Mouse (Mus musculus) heart, postnatal 25 days (tissue): ENCODE results near the gene Lmo1. TPM values are rescaled to one million over a fixed set of nuclear protein-coding genes. Genes with fewer than 3 reads are reported as not detected.
A peak's percentile ranks its signal among the peaks of the same experiment; 100 is the strongest.

Experiments used
- DNase-seq: peaks from one replicate; pipeline ENCODE4 v3.0.0; 2022; ENCODE audit warnings: low spot score
- intact Hi-C: fragments of 180-260 bp; cut with DNase I; formaldehyde crosslinking; loops from one replicate; pipeline ENCODE4 v1.15.1; 2025
- total RNA-seq, 2 experiments: library from RNA; stranded (reverse); gene quantifications; 2 replicates each; pipeline ENCODE4 v1.2.3; 2021

Gene Lmo1
- total RNA-seq, 2 experiments from 2014 or later: 2.4 to 2.6 TPM

DNA sequence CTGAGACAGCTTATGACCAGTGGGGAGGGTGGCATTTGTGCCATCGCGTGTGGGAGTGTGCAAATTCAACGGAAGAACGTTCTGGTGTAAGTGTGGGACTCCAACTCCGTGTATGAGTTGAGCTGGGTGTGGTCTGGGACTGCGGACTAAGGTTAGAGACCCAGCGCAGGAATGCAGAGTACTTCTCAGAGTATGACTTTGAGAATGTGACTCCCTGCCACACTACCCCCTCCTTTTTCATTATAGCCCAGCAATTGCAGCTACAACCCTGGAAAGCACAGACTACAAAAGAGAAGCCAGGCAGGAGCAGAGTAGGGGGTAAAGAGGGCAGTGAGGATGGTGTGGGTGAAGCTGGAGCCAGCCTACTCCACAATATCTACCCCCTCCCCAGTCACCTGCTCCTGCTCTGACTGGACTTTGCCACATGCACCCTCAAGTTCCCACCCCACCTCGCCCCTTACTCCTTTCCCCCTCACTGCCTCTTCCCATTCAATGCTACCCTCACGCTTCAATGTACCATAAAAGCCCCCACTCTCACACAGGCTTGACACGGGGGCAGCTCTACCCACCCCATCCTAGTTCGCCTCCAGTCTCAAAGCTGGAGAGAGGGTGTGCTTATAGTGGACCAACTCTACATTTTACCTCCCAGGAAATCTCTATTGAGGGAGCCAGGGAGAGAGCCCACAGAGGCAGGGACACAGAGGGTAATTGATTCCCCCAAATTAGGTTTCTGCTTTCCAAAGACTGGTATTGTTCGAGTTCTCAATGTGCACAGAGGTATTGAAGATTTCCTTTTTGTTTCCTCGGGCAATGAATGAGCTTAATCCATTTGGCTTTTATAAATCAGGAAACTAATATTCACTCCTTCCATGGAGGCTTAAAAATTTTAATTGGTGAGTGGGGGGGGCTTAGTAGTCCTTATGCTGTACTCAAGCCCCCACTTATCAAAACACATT, 941 bp upstream of the Lmo1 start:
- intact Hi-C loops: no loop called here
- DNase-seq: no peak

DNA sequence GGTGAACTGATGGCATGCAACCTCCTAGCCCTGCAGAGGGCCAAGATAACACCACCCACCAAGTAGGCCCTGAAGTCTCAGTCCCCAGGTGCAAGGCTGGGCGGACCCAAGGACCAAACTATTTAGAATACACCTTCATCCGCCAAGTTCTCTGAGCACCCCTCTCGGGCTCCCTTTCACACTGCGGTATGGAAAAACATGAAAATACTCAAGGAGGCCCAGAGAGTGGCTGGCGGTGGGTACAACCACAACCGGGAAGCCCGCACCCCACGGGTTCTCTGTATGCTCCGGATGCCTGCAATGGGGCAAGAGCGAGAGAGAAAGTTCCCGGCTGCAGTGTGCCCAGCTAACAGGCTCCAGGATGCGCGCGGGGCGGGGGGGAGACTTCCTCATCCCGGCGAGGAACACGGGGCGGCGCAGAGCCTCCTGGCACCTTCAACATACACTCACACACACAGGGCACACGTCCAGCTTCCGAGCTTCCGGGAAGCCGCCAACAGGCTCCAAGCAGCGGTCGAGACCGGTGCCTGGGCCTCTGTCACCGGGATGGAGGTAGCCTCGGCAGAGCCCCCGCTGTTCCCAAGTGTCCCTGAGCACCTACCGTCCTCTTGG, 564 bp downstream of the Lmo1 start:
- intact Hi-C loops: loop anchor here (5.0 kb wide), 2 partner anchors 43 to 77 kb away; no protein-coding TSS in a partner anchor
- peak; percentile 20 for DNase-seq

DNA sequence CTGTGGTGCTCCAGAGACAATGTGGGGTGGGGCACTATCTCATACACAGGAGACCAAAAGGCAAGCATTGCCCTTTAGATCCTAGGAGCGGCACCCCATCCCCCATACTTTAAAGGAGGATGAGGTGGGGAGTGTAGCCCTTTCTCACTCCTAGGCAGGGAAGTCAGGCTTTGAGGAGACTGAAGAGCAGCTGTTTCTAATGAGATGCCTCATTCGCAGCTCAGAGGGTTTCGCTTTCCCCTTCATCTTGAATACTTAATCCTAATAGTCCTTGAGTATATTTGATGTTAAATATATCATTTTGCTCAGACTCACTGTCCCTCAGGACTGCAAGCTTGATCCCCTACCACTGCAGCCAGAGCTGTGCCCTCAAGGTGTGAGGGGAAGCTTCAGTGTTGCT, 3.1 kb downstream of the Lmo1 start:
- no peak for DNase-seq
- intact Hi-C loops: loop anchor here (5.0 kb wide), 2 partner anchors 45 to 75 kb away; no protein-coding TSS in a partner anchor

DNA sequence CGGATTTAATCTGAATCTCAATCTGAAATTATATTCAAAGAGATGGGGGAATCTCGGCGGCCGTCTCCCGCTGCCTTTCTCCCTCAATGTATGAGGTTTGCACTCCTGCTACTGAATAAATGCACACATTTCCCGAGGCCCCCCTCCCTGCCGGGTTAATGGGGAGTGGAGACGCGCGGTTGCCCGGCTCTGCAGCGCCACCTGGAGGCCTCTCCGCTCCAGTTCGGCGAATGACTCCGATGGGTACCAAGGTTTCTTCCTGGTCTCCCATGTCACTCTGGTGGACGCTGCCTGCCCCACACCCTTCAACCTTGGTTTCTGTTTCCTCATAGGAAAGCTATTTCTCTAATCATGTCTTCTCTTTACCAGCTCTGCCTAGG, 4.6 kb downstream of the Lmo1 start:
- intact Hi-C loops: loop anchor here (1.0 to 5.0 kb wide), 3 partner anchors 30 to 73 kb away; no protein-coding TSS in a partner anchor
- peak; percentile 54 for DNase-seq

DNA sequence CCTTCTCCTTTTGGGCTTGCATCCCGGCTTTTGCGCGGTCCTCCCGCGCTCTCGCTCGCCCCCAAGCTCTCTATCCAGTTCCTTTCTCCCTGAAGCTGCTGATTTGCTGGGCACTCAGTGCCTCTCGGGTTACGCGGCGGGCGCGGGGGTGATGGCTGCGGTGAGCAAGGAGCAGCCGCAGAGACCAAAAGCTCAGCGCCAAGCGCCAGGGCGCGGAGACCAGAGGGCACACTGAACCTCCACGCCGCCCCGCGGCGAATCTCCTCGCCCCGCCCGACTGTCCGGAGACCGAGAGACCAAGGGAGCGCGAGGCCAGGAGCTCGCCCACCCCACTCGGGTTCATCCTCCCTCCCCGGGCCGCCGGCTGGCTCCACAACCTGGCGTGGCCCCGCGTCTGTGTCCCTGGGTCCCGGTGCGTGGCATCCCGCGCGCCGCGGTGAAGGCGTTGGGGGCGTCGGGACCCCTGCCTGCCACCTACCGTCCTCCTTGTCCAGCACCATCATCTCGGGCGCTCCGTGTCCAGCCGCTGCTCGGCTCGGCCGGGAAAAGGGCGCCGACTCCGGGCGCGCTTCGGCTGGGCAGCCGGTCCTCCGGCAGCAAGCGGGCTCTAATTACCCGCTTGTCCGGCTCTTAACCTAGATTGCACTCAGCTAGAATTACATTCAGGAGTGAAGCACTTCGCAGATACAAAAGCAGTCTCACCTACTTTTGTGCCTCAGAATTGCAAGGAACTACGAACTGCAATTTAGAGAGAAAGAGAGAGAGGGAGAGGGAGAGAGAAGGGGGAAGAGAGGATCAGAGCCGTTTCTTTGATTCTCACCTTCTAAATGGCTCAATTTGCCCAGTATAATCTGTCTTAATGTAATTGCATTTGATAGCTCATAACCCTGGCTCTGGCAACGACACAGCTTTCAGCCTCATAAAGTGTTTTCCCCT, 5.2 kb downstream of the Lmo1 start:
- no peak for DNase-seq
- intact Hi-C loops: loop anchor here (1.0 to 5.0 kb wide), 3 partner anchors 29 to 72 kb away; no protein-coding TSS in a partner anchor

DNA sequence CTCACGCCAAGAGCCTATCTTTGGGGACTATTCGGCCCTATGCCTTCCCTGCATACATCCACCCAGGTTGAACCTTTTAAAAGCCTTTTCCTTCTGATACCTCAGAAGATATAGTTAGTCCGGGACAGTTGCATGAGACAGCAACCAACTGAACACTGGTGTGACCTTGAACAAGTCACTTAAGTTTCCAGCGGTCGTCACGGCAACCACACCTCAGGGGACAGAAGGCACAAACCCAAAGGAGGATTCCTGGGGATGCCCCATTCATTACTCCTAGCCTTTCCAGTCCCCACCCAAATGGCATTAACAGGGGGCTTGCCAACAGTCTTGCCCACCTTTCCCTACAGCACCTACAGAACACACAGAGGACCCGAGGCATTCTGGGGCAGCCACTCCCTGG, 6.3 kb downstream of the Lmo1 start:
- intact Hi-C loops: no loop called here
- no peak for DNase-seq

DNA sequence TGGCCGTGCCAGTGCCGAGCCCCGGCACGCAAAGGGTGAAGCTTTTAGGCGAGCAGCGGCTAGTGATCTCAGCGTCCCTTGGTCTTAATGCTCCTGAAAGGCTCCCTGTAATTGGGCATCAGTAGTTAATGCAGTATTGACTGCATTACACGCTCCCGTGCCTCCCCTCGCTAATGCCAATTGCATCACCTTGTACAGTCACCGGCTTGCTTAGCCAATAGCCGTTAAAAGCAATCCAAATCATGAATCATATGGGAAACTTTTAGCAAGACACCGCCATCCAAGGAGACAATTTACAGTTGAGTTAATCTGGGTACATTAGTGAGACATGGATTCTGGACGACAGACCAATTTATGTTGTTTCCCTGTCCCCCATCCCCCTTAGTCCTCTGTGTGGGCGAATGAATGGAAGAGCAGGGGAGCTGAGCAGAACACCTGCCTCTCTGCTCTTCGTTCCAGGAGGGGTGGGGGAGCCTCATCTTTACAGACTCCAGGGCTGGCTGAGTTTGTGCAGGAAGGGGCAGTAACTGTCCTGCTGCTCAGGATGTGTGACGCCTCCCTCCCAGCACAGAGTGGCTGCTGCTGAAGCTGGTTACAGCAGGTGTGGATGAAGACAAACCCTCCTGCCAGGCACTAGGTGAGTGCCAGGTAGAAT, 8.9 kb downstream of the Lmo1 start:
- DNase-seq: no peak
- intact Hi-C loops: no loop called here

DNA sequence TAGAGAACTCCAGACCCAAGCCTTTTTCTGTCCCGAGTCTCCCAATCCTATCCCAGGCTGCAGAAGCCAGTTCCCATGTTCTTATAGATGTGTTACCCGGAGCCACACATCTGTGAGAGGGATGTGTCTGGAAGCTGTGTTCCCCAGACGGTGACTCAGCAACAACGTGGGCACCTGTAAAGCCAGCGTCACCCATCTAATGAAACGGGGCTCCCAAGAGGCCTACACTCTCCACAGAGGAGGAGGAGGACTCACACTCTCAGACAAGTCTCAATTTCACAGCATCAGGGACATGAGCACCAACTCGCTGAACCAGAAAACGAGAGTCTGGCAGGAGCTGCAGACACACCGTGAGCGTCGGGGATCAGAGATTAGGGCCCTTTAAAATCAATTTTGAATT, 20.7 kb downstream of the Lmo1 start:
- intact Hi-C loops: no loop called here
- no peak for DNase-seq

DNA sequence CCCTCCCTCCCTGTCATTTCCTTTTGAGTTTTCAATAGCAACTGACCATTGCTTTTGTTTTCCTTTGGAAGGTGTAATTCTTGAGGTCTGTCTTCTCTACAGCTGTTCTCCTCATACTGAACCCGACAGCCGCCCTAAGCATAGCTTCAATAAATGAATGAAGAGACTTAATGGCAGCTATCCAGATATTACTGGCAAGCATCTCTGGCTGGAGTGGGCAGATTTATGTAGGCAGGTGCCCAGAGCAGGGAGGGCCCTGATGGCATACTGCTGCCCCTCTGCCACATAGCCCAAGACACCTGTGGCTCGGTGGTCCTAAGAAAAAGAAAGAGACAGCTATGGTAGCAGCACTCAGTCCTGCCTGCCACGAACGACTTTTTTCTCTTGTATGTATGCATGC, 21.5 kb downstream of the Lmo1 start:
- intact Hi-C loops: no loop called here
- no peak for DNase-seq

DNA sequence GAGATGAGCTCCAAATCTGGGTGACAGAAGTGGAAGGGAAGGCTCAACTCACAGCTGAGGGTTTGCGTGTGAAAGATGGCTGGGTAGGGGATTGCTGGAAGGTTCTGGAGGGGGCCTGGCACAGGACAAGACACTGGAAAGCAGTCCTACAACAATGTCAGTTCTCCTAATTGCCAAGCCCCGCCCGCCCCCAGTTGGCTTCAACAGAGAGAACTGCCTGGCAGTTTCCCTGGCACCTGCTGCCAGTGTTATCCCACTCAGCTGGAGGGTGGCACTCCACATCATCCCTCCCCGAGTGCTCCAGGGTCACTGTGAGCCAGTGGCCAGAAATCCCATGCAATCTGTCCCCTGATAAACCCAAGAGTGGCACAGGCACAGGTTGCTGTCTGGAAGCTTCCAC, 23.9 kb downstream of the Lmo1 start:
- intact Hi-C loops: no loop called here

DNA sequence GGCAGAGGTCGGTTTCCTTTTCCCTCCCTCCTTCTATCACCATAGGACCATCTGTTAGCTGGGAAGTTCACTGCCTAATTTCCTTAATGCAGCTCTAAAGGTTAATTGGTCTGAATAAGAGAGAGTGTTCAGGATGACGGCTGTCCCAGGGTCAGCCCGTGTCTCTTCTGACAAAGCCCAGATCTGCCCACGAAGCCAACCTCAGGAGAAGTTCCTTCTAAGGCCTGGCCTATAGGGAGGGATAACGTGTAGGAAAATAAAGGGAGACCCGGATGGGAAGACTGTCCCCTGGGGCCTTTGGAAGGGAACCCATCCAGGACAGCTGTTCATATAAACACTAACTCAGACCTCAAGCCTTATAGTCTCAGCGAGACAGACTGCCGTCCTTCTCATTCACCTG, 29.8 kb downstream of the Lmo1 start:
- intact Hi-C loops: no loop called here
- DNase-seq: no peak

More for the DNA sequence above, 23.9 kb downstream of the Lmo1 start:
- DNase-seq: no peak

DNA sequence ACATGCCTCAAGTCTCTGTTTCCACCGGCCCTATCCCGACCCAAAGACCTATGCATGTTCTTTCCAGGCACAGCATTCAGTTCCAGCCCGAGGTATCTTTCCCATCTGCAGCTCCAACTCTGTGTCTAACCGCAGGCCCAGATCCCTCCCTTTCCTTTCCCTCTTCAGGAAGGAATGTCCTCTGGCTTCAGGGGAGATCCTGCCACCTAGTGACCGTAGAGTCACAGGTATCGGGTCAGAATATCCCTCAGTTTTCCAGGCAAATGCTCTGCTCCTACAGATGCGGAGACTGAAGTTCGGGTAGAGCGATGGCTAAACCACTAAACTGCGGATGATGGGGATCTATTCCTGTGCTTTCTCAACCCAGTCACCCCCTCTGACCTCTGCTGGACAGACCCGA, 30.3 kb downstream of the Lmo1 start:
- intact Hi-C loops: no loop called here
- no peak for DNase-seq

DNA sequence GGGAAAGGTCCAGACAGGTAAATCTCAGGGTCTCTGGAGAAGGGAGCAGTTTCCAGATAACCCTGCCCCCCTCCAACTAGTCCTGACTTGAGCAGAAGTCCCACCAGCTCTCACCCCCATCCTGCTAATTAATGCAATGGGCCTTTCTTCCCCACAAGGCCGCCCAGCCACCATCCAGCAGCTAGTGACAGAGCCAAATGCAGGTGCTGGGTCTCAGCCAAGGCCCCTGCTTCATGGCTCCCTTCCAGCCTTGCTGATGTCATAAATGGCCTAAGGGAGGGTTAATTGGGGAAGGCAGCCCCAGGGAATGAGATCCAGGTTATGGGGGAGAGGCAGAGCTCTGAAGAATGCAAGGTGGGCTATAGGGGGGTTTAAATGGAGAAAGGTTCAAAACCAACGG, 32.4 kb downstream of the Lmo1 start:
- intact Hi-C loops: no loop called here
- DNase-seq: no peak

DNA sequence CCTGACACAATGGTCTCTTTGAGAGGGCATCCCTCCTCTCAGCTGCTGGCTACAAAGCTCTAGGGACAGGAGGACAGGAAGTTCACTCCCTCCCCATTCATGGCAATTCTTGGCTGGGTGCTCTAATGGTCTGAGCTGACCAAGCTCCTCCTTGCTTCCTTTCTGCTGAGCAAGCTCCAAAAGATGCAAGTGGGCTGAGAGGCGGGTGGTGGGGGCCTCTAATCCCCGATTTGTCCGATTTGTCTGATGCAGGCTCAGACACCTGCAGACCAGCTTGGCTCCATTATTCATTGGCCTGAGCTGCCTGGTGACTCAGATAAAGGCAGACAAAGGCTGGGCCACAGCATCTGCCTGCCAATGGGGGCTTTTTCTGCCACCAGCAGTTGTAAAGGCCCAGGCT, 33.3 kb downstream of the Lmo1 start:
- DNase-seq: no peak
- intact Hi-C loops: no loop called here

DNA sequence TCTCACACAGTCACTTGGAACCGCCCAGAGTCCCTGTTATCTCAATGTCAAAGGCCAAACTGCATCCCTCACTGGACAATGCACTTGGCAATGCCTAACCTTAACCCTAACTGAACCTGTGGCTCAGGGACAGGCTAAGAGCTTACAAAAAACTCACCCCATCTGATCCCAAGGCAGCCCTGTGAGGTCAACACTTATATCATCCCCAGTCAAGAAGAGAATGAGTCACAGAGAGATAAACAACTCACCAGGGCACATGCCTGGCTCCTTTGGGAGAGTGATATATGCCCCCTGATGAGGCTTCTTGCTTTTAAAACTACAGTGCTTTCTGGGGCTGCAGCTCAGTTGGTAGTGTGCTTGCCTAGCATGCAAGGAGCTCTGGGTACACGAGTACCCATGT, 34.0 kb downstream of the Lmo1 start:
- no peak for DNase-seq
- intact Hi-C loops: no loop called here

DNA sequence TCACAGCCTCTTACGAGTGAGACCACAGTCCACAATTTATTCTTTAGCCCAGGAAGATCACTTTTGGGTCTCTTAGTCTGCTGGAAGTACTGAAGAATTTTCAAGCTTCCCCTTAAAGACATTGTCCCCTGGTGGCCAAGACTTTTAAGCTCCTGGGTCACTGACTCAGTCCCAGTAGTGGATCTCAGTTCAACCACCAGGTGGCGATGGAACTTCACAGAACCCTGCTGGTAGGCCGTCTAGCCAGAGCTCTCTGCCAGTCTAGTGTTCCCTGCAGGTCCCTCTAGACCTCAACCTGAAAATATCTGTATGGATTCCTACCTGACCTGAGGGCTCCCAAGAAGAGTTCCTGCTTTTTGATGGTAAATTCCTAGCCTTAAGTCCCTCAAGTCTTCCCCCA, 35.6 kb downstream of the Lmo1 start:
- DNase-seq: peak; percentile 52
- intact Hi-C loops: loop anchor here (1.0 to 5.0 kb wide), 3 partner anchors 79 to 285 kb away; no protein-coding TSS in a partner anchor

DNA sequence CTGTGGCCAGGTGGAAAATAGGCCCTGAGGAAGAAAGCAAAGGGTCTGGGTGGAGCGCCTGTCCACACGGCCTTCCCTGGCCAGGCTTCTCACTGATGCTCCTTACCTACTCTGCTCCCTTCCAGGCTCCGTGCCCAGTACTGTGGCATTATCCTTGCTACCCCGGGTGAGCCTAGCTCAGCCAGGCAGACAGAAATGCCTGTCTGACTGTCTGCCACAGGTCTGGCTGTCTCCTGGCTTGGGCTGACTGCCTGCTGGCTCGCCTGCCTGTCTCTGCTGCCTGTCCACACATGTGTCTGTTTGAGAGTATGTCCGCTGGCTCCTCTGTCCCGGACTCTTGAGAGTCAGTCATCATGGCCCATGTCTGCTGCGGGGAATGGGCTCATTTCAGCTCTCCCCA, 37.6 kb downstream of the Lmo1 start:
- intact Hi-C loops: loop anchor here (5.0 kb wide), 1 partner anchor 120 kb away; no protein-coding TSS in a partner anchor
- no peak for DNase-seq

DNA sequence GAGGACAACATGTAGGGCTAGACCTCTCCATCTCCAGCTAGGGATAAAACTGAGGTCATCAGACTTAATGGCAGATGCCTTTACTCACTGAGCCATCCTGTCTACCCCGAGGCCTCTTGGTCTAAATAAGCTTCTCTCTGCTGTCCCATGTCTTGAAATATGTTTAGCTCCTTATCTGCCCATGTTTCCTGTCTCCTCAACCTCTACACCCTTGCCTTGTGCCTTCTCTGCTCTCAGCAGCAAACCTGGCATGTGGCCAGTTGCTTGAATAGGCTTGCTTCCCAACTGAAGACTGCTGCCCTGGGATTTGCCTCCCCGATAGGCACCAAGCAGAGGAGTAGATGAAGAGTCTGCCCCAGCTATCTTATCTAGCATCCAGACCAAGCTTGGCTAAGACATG, 43.4 kb downstream of the Lmo1 start:
- no peak for DNase-seq
- intact Hi-C loops: no loop called here

DNA sequence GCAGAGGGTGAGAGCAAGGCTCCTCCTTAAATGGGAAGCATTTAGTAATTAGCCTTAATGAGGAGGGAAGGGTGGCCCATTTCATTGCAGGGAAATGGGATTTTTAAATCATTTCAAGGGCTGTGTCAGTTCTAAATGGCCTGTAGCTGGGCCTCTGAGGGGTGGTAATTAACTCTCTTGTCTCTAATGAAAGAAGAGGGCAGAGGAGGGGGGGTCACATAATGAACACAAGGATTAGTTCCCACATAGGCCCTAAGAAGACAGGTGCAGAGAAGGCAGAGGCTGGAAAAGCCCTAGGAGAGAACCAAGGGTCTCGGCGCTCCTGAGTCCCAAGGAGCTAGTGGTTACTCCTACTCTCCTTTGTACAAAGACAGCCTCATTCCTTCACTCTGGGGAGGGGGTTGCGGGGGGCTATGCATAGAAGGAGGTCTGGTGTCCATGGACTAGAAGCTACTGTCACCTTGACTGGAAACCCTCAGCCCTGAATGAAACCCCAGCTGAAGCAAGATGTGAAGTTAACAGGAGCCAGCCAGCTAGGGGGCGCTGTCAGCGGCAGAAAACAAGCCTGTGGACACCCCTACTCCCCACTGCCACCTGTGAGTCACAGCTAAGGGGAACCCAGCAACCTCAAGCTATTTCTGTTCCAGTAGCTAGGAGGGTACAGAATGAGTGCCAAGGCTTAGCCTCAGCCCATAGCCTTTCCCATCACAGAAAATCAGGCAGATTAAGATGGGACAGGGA, 44.9 kb downstream of the Lmo1 start:
- intact Hi-C loops: no loop called here
- no peak for DNase-seq
